8 mouse cellular contexts compared by ENCODE assay signal in genomic region chr19:6076564-6077393, GRCm38 (mm10). TPM values are rescaled to one million over a fixed set of nuclear protein-coding genes. Genes with fewer than 3 reads are reported as not detected.
DNase-seq lines count a peak whose midpoint lies in the region; ATAC-seq and TF ChIP-seq lines count a peak whose summit lies in the region.

Vps51 (minus strand) TSS chr19:6077231.

- TF ChIP-seq POLR2A in olfactory bulb, adult 2 months (IDR thresholded peaks at IDR 0.05; ENCODE audit: insufficient read depth, low read depth, low read length) = peak; percentile 43; the same call in 1 of the 2 replicates

- H3K4me1 ChIP-seq in lung, embryonic 15.5 days = peaks cover 16% of the 10 kb centered on the region
- peaks cover 8% of the 10 kb centered on the region for H3K4me1 ChIP-seq in olfactory bulb, adult 2 months (ENCODE audit: control insufficient read depth, insufficient read depth, low read length)

- under 1% methylated on average over 33 of the region's 33 CpGs for WGBS in lung, embryonic 15.5 days
- WGBS in olfactory bulb, adult 2 months = under 1% methylated on average over 33 of the region's 33 CpGs

- DNase-seq in MN1 (ENCODE audit: low spot score) = peak; percentile 92
- DNase-seq in cerebellum, adult 8-10 months = peak; percentile 84
- DNase-seq in forelimb bud, embryonic 11.5 days (ENCODE audit: low read depth, low spot score) = peak; percentile 87
- DNase-seq in heart, postnatal 4 days = peak; percentile 90
- peak; percentile 78 to 88 for DNase-seq in layer of hippocampus, adult 8-10 months (ENCODE audit: low spot score in 2 of 2)
- peak; percentile 62 to 78 for DNase-seq in thymus, adult 18-20 months

- H3K27me3 ChIP-seq in lung, embryonic 15.5 days = no peaks in the 10 kb centered on the region

- TF ChIP-seq CTCF in olfactory bulb, adult 2 months (IDR thresholded peaks at IDR 0.05; ENCODE audit: insufficient read depth, low read depth, low read length) = no peak

- H3K9ac ChIP-seq in lung, embryonic 15.5 days = peak within 1 kb of the TSS; percentile 79

- H3K4me3 ChIP-seq in lung, embryonic 15.5 days = peak within 1 kb of the TSS; percentile 76
- H3K4me3 ChIP-seq in olfactory bulb, adult 2 months (ENCODE audit: insufficient read depth, low read depth, low read length) = peak within 1 kb of the TSS; percentile 68

- ATAC-seq in lung, embryonic 15.5 days (ENCODE audit: borderline replicate concordance, extremely low read depth, low FRiP score, low TSS enrichment) = peak; percentile 81

- H3K9me3 ChIP-seq in lung, embryonic 15.5 days = no peaks in the 10 kb centered on the region

- peaks cover 19% of the 10 kb centered on the region for H3K36me3 ChIP-seq in lung, embryonic 15.5 days

- peak within 1 kb of the TSS; percentile 87 for H3K27ac ChIP-seq in lung, embryonic 15.5 days
- peak within 1 kb of the TSS; percentile 17; the same call in 1 of the 2 replicates for H3K27ac ChIP-seq in olfactory bulb, adult 2 months (ENCODE audit: insufficient read depth, low read depth, low read length)

- H3K4me2 ChIP-seq in lung, embryonic 15.5 days = peak within 1 kb of the TSS; percentile 67

RNA-seq across cellular contexts. Expression of gene Vps51, which starts in this region (rescaled TPM):
- 10 to 100 TPM; 38.0 to 40.0 TPM for total RNA-seq in heart, postnatal 4 days (2021)
- total RNA-seq in layer of hippocampus, adult 8-10 months (2022) = 100 to 1,000 TPM in 2 of 4 experiments, 10 to 100 TPM in 2; 90.4 to 103 (median 99.8) TPM
- 71.6 and 77.5 TPM in 2 replicates for polyA plus RNA-seq in lung, embryonic 15.5 days (2015; fragmentation: Nextera tagmentation; extraction: Ambion mirVana)
- not detected in 2 replicates for polyA plus RNA-seq in olfactory bulb, adult 2 months (2012; ENCODE audit: insufficient read depth, insufficient read length, low replicate concordance, missing spikeins)

Comparison
In these comparisons a context has a peak if more than half of its experiments do, and no peak if none do; other contexts are left out.
1. Peak in every context shown above with its lines: DNase-seq, ATAC-seq, H3K4me3 ChIP-seq and H3K27ac ChIP-seq.
2. RNA of gene Vps51 (polyA plus RNA-seq): 71.6 to 77.5 TPM in lung, embryonic 15.5 days; not detected in olfactory bulb, adult 2 months; every median in the first group is over 10 times any median in the second.